Mouse (Mus musculus) spleen, adult 2 months (tissue): ENCODE data around the gene B3galt4. TPM values are rescaled to one million over a fixed set of nuclear protein-coding genes. Genes with fewer than 3 reads are reported as not detected.
A peak's percentile ranks its signal among the peaks of the same experiment; 100 is the strongest.
"Not testable (repeated sequence)": the region's sequence is repeated elsewhere in the genome, so short reads cannot be mapped to it uniquely, and the experiment has no call there.

Experiments used
- DNase-seq, 2 experiments: peaks; one replicate each; pipeline versions ENCODE4 v3.0.0 to v3.0.0-alpha.2; 2012 to 2021; ENCODE audit warnings: low spot score in 2 of 2, low read depth in 1 of 2
- H3K27ac ChIP-seq: fragments of 200-500 bp; 2 replicates; pipeline ENCODE4 v1.5.1; 2012; ENCODE audit warnings: low read length, inconsistent platforms; ENCODE audit not compliant: insufficient read depth
- H3K27me3 ChIP-seq: fragments of 200-500 bp; 2 replicates; pipeline ENCODE4 v1.6.1; 2012; ENCODE audit warnings: mild to moderate bottlenecking, moderate library complexity, low read length, inconsistent platforms; ENCODE audit not compliant: control insufficient read depth, insufficient read depth
- H3K36me3 ChIP-seq: fragments of 200-500 bp; 2 replicates; pipeline ENCODE4 v1.6.1; 2012; ENCODE audit warnings: mild to moderate bottlenecking, low read length, inconsistent platforms; ENCODE audit not compliant: control insufficient read depth, insufficient read depth
- H3K4me1 ChIP-seq: fragments of 200-500 bp; 2 replicates; pipeline ENCODE4 v1.6.1; 2011; ENCODE audit warnings: inconsistent platforms; ENCODE audit not compliant: control insufficient read depth, insufficient read depth, insufficient read length
- H3K4me3 ChIP-seq: fragments of 200-500 bp; 2 replicates; pipeline ENCODE4 v1.5.1; 2011; ENCODE audit warnings: mild to moderate bottlenecking, inconsistent platforms; ENCODE audit not compliant: insufficient read depth, insufficient read length; ENCODE audit errors: extremely low read depth
- CTCF ChIP-seq: fragments of 200-500 bp; IDR thresholded peaks from 2 replicates; pipeline ENCODE4 v1.5.1; 2011; ENCODE audit warnings: mild to moderate bottlenecking, inconsistent platforms; ENCODE audit not compliant: insufficient read depth, insufficient read length, insufficient replicate concordance; ENCODE audit errors: extremely low read depth
- POLR2A ChIP-seq: fragments of 200-500 bp; IDR thresholded peaks from 2 replicates; pipeline ENCODE4 v1.6.1; 2011; ENCODE audit warnings: low read depth, low read length, inconsistent platforms
- WGBS: fragments of 180-500 bp; shearing (Covaris S2); methylation state at CpG from one replicate; pipeline ENCODE4 v1.1.7; 2018; 5-methylcytosine and 5-hydroxymethylcytosine counted together
- polyA plus RNA-seq: library from polyadenylated mRNA; depleted of rRNA; stranded (reverse); fragments of >200 nt; gene quantifications from 2 replicates; pipeline ENCODE4 v1.2.3, GENCODE M21; 2012

Gene B3galt4
- polyA plus RNA-seq, 1 experiment, result 18.9 TPM

DNA sequence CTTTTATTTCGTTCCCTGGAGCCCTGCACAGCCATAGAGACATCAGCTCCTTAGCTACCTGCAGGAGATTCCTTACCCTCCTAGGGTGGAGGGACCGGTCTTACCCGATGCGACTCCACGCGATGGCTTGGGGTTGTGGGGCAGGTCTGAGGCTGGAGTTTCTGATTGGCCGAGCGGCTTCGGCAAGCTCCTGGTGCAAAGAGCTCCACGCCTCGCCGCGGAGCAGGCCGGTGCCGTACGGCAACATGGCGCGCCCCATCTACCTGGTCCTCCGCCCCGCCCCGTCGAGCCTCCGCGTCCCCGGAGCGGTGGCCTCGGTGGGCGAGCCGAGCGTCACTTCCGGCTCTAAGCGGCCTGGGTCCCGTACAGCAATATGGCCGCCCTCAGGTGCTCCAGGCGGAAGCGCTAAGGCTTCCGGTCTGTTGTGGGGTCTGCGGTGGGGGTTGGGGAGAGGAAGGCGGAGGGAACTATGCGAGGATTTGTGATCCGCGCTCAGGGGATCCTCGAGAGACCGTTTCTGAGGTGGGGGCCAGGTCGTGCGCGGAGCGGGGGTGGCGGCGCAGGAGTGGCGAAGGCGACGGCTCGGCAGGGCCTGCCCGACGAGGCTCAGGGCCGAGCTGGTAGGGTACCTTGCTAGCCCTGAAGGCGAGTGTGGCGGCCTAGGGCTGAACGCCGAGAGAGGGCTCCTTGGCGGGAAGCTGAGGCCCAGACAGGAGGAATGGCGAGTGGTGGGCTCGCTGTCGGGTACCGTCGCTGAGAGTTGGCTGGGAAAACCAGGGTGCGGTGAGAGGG, 42.0 kb downstream of the B3galt4 start, which contains the start of gene Daxx:
Gene Daxx, plus strand, starts transcription at position 338 of the 792 bp plus-strand sequence.
- peak; percentile 95 to 99 for DNase-seq
- TF ChIP-seq CTCF, result no peak
- peak; percentile 58 for TF ChIP-seq POLR2A
- under 1% methylated on average over 68 of the region's 68 CpGs for WGBS
- Histone ChIP-seq H3K27me3 (no peaks in the 10 kb centered on the region), H3K36me3 (peaks cover 27% of the 10 kb centered on the region), H3K4me3 (peak within 1 kb of the TSS; percentile 76), H3K4me1 (no peaks in the 10 kb centered on the region; the same call in 1 of the 2 replicates), H3K27ac (peak within 1 kb of the TSS; percentile 92)

DNA sequence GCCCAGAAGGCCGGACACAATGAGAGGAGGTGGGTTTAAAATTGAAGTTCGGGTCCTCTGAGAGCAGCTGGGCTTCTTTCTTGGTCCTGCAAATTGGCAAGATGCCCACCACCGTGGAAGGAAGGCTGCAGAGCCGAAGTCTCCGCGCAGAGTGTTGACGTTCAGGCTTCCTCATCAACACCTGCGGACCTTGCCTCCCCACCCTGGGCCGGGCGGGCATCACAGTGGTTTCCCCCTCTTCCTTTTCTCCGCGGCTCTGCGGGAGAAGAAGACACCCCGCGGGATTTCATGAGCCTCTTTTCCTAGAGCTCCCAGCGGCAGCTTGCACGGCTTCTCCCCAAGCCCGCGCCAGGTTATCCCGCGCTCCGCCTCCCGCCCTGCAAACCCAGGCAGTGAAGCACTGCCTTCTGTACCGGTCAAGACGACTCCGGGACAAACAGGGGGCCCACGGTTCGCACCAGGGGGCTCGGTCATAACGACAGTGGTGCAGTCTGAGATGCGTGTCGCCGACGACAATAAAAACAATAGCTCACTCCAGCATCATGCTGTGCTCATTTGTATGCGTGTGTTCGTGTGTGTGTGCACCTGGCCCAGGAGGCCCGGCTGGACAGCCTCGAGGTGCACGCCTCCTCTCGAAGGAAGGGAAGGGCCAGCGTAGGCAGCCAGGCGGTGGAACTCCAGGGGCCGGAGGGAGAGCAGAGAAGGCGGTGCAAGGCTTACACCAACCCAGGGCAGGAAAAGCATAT, 42.8 kb downstream of the B3galt4 start:
- TF ChIP-seq POLR2A, result no peak
- no peak for TF ChIP-seq CTCF
- Histone ChIP-seq H3K27me3 (no peaks in the 10 kb centered on the region), H3K27ac (peak overlapping the region; percentile 79), H3K4me3 (peak overlapping the region; percentile 69), H3K36me3 (peaks cover 21% of the 10 kb centered on the region), H3K4me1 (peaks cover 3% of the 10 kb centered on the region; the same call in 1 of the 2 replicates)
- 1% methylated on average over 44 of the region's 44 CpGs for WGBS
- peak in 1 of 2 experiments; percentile 47 for DNase-seq

DNA sequence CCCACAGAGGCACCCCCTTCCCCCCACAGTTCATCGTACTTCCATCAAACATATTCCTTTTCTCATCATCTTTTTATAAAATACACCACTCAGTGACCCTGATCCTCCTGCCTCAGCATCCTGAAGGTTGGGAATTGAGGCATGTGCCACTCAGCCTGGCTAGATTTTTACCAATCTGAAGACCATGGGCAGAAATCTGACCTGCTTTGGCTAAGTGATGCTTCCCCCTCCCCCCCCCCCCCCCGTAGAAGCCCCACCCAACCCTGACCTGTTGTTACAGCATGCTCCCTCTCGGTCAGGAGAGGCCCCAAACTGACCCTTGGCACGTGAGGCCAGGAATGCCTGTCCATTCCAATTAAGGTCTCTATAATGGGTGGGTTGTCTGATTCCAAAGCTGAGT, 46.5 kb downstream of the B3galt4 start, which contains the start of gene Platr17:
Gene Platr17, plus strand, starts transcription at position 301 of the 400 bp plus-strand sequence.
- DNase-seq, H3K4me1 ChIP-seq, H3K36me3 ChIP-seq, H3K4me3 ChIP-seq, H3K27me3 ChIP-seq: not testable (repeated sequence)
- H3K27ac ChIP-seq, result peak within 1 kb of the TSS; percentile 53; the same call in 1 of the 2 replicates
- WGBS, result 75% methylated on average over 3 of the region's 4 CpGs

DNA sequence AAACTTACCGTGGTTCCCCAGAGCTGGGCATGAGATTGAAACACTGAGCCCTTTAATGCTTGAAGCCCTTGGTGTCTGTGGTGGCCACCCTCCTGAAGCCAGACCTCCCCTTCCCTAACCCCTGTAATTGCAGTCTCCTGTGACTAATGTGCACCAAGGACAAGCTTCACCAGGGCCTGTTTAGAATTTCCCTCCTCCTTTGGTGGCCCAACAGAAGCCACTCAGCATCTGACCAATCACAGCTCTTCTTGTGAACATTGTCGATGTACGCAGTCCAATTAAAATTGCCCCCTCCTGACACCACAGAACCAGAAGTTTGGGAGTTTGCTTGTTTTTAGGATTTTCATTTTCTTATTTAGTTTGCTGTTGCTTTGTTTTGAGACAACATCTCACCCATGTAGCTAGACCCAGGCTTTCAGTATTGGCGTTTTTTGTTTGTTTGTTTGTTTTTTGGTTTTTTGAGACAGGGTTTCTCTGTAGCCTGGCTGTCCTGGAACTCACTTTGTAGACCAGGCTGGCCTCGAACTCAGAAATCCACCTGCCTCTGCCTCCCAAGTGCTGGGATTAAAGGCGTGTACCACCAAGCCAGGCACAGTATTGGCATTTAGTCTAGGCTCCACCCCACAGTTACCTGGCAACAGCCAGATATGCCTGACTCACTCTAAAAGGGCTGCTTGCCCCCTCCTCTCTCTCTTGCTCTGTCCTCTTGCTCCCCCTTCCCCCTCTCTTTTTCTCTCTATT, 47.2 kb downstream of the B3galt4 start:
- DNase-seq, H3K36me3 ChIP-seq, H3K4me1 ChIP-seq, H3K27me3 ChIP-seq, H3K4me3 ChIP-seq: not testable (repeated sequence)
- H3K27ac ChIP-seq, result peak overlapping the region; percentile 53
- WGBS, result 83% methylated on average over 6 of the region's 6 CpGs

DNA sequence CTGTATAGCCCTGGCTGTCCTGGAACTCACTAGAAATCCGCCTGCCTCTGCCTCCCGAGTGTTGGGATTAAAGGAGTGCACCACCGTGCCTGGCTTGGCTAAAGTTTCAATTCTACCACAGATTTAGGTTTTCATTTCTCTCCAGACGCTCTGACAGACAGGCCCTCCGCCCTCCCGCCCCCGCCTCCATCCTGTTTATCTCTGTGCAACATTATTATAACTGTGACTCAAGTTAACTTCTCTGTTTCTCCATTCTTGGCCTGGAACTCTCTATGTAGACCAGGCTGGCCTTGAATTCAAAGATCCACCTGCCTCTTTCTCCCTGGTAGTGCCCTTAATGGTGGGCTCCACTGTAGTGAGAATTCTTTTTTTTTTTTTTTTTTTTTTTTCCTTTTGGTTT, 48.8 kb downstream of the B3galt4 start:
- peak overlapping the region; percentile 85 for H3K27ac ChIP-seq
- 13% methylated on average over 7 of the region's 7 CpGs for WGBS
- TF ChIP-seq POLR2A (no peak), CTCF (no peak)
- H3K4me1 ChIP-seq, result peaks cover 6% of the 10 kb centered on the region; the same call in 1 of the 2 replicates
- no peaks in the 10 kb centered on the region for H3K27me3 ChIP-seq
- no peaks in the 10 kb centered on the region for H3K36me3 ChIP-seq
- DNase-seq, result peak in 1 of 2 experiments; percentile 20
- H3K4me3 ChIP-seq, result no peak overlapping the region

DNA sequence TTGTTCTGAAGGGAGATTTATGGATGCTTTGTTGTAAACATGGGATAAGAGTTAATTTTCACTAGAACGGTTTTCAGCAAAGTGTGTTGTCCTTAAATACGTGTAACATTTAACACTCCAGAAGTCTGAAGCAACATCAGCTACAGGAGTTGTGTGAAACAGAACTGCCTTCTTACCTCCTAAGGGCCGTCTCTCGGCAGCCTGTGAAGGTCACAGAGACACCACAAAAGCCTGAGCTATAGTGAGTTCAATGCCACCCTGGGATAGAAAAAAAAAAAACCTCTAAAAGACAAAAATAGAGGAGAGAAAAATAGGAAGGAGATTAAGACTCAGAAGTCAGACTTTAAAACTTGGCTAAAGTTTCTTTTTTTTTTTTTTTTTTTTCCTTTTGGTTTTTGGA, 49.2 kb downstream of the B3galt4 start:
- peak overlapping the region; percentile 85 for H3K27ac ChIP-seq
- TF ChIP-seq POLR2A, result no peak
- TF ChIP-seq CTCF, result no peak
- no peaks in the 10 kb centered on the region for H3K27me3 ChIP-seq
- no peaks in the 10 kb centered on the region for H3K36me3 ChIP-seq
- no peak overlapping the region for H3K4me3 ChIP-seq
- no peak for DNase-seq
- peaks cover 6% of the 10 kb centered on the region; the same call in 1 of the 2 replicates for H3K4me1 ChIP-seq
- WGBS, result 51% methylated on average over 4 of the region's 4 CpGs
